Mouse (Mus musculus): ENCODE measurements at regions not wholly inside any gene's neighbourhood (a gene's known extent, or its start where the extent isn't known, plus 50 kb on each side); places are given as distances from the start of the nearest gene placed in this dataset.

GRCm38 (mm10) chr1:76585921-76586320 is 929.0 kb downstream of the Epha4 start:
- TF ChIP-seq GATA1 (IDR thresholded peaks at IDR 0.05; ENCODE audit: borderline replicate concordance, low read length) (no peak), FLI1 (IDR thresholded peaks at IDR 0.05; ENCODE audit: low read length) (no peak)
